Mouse (Mus musculus) layer of hippocampus, postnatal 36 days (tissue): ENCODE results near the gene Cradd. TPM values are rescaled to one million over a fixed set of nuclear protein-coding genes. Genes with fewer than 3 reads are reported as not detected.

ENCODE experiments used
- DNase-seq, 2 experiments: peaks; one replicate each; pipeline ENCODE4 v3.0.0; 2022
- total RNA-seq, 2 experiments: library from RNA; stranded (reverse); gene quantifications; 2 replicates each; pipeline ENCODE4 v1.2.3; 2021

Gene Cradd
- total RNA-seq, 2 experiments from 2014 or later = 5.5 to 5.6 TPM

DNA sequence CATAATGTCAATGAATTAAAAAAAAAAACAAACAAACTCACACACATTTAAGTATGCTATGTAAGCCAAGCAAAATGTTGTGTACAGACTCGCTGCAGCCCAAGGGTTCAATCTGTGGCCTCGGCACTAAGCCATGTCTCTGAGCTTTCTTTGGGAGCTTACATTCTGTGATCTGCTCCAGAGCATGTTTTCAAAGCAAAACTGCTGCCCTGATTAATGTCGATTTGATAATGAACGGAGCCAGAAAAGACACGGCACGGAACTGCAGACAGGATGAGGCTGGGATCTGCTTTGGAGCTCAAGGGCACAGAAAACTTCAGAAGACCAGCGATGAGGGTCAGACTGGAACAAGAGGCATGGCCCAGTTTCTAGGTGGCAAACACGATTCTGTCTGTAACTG, 126.6 kb downstream of the Cradd start:
- DNase-seq = no peak

DNA sequence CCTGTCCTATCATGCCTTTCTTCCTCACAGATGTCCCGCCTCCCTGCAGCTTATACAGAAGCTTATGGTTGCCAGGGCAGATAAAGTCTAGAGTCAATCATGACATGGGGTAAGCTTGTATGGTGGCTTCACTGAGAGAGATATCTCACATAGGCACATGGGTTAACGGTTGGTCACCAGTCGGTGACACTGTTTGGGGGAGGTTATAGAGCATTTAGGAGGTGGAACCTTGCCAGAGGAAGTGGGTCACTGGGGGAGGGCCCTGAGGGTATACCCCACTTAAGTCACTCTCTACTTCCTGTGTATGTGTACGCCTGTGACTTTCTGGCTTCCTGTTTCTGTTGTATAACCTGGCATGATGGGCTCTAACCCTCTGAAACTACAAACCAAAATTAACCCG, 128.2 kb downstream of the Cradd start:
- DNase-seq = no peak

DNA sequence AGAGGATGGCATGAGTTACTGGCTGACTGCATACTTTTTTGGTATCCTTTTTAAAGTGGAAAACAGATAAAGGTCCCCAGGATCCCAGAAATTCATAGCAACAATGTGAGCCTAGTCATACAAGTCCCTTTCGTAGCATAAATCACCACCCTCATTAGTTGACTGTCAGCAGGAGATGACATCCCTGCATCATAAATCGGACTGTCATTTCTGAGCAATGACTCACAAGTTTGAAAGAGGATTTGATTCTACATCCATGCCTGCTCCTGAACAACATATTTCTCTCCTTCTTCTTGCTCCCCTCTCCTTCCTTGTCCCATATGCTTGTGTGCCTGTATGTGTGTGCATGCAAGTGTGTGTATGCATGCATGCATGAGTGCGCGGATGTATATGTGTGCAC, 129.2 kb downstream of the Cradd start:
- no peak for DNase-seq

GRCm38 (mm10) chr10:95193875-95194281, 130.1 kb downstream of the Cradd start:
- DNase-seq = no peak

DNA sequence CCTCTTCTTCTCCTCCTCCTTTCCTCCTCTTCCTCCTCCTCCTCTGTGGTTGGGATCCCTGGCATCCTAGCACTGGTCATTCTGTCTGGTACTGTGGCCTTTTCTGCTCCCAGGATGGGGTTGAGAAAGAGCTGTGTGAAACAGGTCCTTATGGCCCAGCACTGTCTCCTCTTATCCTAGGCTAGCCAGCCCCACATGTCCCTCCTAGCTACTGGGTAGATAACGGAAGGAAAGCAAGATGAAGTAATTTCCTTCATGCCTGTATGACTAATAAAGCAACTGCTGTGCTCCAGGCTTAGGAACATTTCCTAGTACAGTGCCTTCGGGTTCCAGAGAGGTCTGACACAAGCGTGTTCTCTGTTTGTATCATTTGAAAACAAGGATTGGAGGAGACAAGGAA, 132.1 kb downstream of the Cradd start:
- no peak for DNase-seq

DNA sequence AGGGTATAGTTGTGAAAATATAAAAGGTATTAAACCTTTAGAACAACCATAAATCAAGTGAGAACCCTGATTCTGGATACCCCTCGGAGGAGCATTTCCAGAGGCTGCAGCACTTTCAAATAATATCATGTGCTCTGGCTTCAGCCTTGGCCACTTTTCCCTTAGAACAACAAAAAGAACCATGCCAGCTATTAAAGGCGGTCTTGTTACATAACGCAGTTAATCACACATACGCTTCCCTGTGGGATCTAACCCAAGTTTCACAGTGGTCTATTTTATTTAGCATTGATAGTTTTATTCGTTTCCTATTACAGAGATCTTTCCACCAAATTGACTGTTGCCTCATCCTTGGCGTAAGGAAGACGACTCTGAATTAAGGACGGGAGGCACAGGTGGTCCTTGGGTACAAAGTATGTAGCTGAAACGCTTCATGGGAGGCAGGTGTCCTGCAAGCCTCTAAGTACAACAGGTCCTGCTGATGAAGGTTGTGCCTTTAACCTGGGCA, 132.7 kb downstream of the Cradd start:
- DNase-seq = no peak

- DNase-seq = no peak
These were observed 134.3 kb downstream of the Cradd start for GRCm38 (mm10) chr10:95189550-95190211.

DNA sequence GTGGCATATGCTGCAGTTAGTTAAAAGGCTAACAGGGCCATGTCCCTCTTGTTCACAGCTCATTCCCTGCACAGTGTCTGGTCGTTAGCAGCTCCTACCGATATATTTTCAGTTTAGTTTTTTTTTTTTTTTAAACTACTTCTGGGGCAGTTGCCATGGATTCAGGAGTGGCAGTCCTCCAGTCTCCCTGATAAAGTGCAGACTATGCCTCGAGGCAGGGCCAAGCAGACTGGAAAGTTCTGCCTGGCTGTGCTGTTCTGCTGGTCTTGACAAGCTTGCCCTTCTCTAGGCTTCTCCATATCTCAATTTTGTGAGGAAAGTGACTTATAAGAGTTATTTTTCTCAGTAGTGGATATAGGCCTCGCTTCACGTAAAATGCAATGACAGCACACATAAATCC, 139.7 kb downstream of the Cradd start:
- DNase-seq = no peak

GRCm38 (mm10) chr10:95183051-95183450, 140.9 kb downstream of the Cradd start:
- peak; percentile 52 to 67 for DNase-seq

- DNase-seq = no peak
These were observed 141.5 kb downstream of the Cradd start for GRCm38 (mm10) chr10:95182405-95182804.

- no peak for DNase-seq
These were observed 142.4 kb downstream of the Cradd start for GRCm38 (mm10) chr10:95181553-95181952.

DNA sequence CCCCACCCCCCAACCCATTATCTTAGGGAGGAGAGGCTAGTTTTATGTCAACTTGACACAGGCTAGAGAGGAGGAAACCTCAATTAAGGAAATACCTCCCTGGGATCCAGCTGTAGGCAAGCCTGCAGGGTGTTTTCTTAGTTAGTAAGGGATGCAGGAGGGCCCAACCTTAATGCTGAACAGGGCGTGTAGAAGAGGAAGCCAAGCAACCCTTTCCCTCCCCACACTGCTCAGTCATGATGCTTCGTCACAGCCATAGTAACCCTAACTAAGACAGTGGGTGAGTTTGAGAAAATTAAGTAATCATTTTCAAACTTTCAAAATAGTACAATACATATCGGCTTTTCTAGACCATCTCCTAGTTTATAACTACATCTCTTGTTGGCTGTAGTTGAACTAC, 143.0 kb downstream of the Cradd start:
- no peak for DNase-seq

DNA sequence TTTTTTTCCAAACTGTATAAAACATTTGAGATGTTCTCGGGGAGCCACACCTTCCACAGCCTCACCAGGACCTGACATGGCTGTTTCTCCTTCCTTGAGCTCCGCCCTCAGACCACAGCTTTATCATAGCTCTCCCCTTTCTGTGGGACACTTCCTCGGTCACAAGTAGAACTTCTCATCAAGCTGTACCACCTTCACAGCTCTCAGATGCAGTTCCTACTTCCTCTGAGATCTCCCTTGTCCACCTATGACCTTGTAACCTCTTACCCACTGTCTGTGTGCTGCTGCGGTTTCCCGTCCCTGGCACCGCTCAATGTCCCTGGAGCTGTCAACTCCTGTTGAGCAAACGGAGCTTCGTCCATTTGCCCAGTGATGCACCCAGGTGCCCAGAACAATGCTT, 143.8 kb downstream of the Cradd start:
- no peak for DNase-seq

DNA sequence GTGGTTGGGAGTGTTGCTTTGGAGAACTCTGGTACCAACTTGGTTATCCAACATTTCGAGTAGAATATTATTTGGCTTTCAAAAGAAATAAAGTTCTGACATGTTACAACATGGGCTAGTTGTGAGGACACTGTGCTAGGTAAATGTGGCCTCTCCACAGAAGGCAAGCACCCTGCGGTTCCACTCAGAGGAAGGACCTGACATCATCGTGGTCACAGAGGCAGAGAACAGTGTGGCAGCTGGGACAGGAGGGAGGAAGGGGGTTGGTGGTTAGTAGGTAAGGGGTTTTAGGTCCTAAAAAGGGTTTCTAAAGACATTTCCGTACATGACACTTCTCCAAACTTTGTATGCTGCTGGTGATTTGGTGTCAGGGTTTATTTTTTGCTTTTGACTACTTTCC, 145.1 kb downstream of the Cradd start:
- no peak for DNase-seq

DNA sequence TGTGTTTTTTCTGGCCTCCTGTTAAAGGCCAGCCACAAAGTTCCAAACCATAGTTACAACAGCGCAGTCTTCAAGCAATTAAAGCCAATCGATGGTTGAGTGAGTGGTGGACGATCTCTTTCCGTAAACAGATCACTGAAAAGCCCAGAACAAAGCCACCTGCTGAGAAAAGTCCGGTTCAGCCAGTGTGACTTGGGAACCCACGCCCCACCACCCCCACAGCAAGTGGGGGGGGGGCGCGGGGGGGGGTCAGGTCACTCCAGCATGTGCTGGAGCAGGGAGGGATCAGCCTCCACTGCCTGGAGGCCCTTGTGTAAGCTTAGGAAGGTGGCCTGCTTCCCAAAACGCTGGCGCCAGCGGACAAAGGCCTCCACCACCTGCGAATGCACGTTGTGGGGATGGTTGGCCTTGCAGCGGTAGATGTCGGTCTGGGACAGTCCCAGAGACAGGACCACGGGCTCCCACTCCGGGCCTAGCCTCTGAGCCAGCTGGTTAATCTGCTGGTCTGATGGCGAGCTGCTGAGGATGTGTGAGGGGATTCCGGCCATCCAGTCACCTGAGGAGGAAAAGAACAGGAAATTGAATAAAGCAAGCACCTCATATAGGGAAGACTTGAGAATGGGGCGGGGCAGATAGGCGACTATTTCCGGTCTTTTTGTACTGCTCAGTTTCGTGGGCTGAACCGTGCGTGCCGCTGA, 148.4 kb downstream of the Cradd start:
- no peak for DNase-seq

DNA sequence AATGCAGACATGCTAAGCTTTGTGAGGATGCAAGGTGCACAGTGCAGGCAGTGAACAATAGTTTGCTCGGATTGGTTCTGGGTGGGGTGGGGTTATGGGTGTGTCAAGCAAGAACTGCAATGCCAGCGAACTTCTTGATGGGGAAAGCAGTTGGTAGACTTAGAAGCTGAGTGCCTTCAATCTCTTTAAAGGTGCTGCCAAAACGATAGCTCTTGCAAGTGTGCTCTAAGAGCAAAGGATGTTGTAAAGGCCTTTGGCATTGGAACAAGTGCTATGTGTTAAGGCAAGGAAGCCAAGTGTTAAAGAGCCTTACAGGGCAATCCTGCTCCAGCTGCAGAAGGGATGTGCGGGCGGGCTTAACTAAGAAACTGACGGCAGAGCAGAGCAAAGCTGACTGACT, 149.7 kb downstream of the Cradd start:
- DNase-seq = no peak

DNA sequence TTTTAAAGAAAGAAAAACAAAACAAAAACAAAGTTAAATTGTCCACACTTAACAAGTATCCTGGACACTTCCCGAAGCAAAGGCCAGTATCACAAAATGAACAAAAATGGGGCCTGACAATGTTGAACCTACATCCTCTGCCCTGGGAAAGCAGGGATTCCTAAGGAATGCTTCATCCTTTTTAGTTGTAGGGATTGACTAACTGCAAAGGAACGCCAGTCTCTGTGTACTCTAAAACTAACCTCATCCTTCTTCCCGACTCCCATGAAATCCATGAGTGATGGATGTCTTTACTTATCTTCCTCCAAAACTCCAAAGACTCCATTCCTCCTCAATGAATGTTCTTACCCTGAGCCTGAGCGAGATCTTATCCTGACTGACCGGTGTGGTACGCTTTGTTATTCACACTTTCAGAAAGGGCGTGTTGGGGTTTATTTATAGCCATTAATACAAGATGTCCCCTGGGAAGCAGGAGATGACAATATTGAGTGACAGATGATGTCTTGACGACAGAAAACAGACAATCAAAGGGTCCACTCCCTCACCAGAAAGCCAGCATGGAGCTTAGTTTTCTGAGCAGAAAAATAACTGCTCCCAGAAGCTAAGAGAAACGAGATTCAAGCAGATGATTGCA, 153.1 kb downstream of the Cradd start:
- DNase-seq = no peak

GRCm38 (mm10) chr10:95164949-95165348, 159.0 kb downstream of the Cradd start:
- no peak for DNase-seq

DNA sequence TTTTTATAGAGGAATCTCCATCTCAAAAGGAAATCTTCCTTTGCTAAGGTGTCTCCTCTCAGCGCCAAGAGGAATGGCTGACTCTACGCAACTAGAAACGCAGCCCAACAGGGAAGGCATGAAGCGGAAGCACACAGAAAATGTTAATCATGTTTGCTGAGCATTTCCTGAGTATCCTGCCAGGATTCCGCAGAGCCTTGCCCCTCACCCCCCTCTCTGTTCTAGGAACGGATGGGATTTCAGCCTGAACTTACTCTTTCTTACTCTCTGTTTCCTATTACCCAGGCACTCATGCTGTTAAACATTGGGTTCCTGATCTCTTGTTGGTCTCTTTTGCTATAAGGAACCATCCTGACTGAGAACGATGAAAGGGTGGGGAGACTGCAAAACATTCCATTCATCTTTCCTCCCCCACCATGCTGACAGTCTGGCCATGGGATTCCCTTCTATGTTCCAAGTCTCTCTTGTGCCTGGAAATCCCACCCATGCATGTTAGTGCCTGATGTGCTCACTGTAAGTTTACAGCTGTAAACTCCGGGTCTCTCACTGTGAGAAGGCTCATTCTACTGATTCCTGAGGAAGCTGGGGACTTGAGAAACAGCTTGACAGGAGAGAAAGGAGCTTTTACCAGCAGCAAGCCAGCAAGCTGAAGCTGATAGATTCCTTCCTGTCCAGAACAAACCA, 161.1 kb downstream of the Cradd start:
- DNase-seq = no peak

DNA sequence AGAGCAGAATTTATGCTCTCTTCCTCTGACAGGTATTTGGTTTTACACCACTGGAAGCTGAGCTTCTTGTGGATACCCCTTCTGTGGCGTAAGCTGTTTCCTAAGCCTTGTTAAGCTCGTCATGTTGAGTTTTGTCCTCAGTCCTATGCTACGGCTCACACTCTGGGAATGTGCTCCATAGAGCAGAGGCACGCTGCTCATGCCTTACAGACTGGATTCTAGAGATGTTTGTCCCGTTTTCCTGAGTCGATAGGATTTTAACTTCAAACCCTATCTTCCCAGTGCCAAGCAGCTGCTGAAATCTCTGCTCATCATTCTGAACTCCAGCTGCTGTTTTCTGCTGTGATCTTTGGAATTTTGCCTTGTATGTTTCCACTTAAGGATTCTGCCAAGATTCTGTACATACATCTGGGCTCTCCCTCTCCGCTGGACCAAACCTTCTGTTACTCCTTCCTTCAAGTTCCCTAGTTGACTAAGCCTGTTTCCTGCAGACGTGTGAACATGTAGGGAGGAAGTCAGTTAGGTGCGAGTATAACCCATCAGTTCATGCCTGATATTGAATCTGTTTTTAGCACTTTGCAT, 164.2 kb downstream of the Cradd start:
- DNase-seq = no peak

- no peak for DNase-seq
These were observed 167.5 kb downstream of the Cradd start for GRCm38 (mm10) chr10:95156410-95156809.

DNA sequence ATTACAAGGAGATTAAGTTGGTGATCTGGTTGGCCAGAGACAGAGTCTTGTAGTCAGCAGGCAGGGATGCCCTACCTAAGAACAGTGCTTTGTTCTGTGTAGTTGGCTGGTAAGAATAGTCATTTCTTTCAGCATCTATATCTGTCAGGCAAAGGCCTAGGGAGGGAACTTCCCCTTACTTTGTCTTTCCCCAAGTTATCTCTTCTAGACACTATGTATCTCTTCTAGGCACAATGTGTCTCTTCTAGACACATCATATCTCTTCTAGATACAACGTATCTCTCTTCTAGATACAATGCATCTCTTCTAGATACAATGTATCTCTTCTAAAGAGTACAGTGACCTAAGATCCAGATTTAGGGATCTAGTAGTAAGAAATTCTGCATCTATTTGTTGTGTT, 169.3 kb downstream of the Cradd start:
- no peak for DNase-seq

DNA sequence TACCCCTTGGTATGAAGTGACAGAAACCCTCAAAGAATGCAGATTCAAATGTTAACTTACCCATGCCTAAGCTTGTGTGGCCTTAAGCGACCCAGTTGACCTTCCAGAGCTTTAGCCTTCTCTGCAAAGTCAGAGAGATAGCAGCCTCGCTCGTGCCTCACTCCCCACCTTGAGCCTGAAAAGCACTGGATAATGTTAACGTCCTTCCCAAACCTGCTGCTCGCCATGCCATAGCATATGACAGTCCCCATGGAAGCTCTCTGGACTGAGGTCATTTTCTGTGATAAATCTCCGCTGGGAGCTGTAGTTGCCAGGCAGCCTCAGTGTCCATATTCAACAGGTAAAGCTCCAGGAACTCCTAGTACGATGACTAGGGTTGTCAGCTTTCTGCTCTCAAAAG, 170.7 kb downstream of the Cradd start:
- DNase-seq = no peak
